Mouse (Mus musculus) thymus, postnatal 0 days (tissue): ENCODE data around the gene Rhbdf2. TPM values are rescaled to one million over a fixed set of nuclear protein-coding genes. Genes with fewer than 3 reads are reported as not detected.
A peak's percentile ranks its signal among the peaks of the same experiment; 100 is the strongest.

Experiments used
- DNase-seq: peaks from one replicate; pipeline ENCODE4 v3.0.0-alpha.2; 2015; ENCODE audit warnings: low spot score
- polyA plus RNA-seq: library from polyadenylated mRNA; unstranded; fragments of >200 nt; fragmentation: Nextera tagmentation; extraction: Ambion mirVana; gene quantifications from 2 replicates; pipeline ENCODE4 v1.2.1, GENCODE M21; 2015

The Rhbdf2 gene
- polyA plus RNA-seq, 1 experiment from 2014 or later = 8.8 TPM

GRCm38 (mm10) chr11:116589574-116589973 lies 37.2 kb downstream of the Rhbdf2 start:
- peak; percentile 60 for DNase-seq

DNA sequence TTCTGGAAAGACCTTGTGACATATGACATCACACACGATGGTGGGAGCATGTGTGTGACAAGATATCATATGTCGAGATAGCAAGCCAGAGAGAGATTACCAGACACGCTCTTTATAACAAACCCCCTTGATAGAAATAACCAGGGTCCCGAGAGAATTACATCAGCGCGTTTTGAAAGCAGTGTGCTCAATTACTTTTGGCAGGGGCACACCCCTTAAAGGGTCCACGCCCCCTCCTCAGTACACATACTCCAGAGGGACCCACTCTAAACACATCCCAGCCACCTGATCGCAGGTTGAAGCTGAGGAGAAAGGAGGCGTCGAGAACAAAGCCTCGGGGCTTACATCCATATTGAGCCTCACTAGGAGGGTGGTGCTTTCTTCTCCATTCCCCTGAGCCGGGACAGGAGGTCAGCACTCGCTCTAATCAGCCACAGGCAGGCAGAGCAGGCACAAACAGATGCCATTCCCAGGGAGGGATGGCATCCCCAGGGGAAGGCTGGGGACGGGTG lies 37.7 kb downstream of the Rhbdf2 start:
- no peak for DNase-seq

- peak; percentile 77 for DNase-seq
Measured at GRCm38 (mm10) chr11:116586801-116587631, 39.8 kb downstream of the Rhbdf2 start.

DNA sequence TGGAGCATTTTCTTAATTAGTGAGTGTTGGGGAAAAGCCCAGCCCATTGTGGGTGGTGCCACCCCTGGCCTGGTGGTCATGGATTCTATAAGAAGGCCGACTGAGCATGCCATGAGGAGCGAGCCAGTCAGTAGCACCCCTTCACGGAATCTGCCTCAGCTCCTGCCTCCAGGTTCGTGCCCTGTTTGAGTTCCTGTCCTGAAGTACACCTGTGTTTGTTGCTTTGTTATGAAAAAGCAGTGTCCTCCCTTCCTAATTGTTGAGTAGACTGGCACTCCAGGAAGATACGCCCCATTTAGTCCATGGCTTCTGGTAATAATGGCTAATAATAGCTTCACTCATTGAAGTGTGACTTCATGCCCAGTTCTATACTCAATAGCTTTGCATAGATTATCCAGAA lies 40.5 kb downstream of the Rhbdf2 start, which contains the start of gene Aanat:
Gene Aanat, plus strand, starts transcription at position 123 of the 400 bp plus-strand sequence.
- DNase-seq = no peak

DNA sequence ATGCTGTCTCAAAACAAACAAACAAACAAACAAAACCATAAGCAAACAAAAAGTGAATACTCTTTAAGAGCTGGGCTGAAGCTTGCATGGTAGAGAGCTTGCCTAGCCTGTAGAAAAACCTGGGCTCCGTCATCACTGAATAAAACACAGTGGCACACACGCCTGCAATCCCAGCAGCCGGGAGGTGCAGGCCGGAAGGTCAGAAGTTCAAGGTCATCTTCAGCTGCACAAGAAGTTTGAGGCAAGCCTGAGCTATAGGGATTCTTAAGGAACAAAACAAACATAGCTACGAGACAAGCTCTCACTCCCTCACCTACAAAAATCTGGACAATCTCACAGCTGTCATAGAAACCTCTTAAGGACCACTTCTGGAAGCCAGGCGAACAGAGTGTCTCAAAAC lies 41.1 kb downstream of the Rhbdf2 start:
- DNase-seq = no peak

DNA sequence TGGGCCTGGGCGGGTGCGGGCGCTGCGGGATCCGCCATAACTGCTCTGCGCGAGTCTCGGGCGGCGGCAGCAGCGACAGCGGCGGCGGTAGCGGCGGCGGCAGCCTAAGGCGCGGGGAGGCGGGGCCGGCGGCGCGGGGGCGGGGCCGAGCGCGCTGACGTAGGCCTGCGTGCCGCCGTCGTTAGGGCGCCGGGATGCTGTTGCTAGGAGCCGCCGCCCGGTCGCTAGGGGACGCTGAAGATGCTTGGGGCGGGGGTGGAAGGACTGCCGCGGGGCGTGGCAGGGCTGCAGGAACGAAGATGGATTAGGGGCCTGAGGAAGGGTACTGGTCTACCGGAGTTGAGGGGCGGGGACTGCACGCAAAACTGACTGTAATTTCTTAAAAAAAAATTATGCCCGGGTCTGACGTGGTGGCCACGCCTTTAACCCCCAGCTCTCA lies 45.4 kb downstream of the Rhbdf2 start, which contains the start of gene Ube2o:
Gene Ube2o, minus strand, starts transcription at position 72 of the 439 bp plus-strand sequence.
- DNase-seq = peak; percentile 91

DNA sequence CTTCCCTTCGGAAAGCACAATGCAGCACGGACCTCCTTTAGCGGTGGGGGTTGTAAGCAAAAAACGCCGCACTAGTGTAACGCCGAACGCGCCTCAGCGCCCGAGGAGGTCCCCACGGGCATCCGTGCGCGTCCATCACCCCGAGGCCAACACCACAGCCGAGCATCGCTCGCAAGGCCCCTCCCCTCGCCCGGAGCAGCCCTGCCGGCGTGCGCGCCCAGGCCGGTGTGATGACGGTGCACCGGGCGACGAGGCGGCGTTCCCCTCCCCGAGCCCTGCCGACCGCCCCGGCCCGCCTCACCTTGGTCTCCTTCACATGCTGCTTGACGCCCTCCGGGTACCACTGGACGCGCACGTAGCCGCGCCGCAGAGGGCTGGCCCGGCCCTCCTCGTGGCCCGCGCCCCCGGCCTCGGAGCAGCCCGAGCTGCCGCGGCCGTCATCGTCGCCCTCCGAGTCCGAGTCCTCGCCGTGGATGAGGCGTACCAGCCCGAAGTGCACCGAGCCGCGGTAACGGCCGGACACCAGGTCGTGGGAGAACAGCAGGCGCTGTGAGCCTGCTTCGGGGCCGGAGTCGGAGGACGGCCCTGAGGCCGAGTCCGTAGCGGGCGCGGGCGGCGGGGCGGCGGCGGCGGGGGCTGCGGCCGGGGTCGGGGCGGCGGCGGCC lies 46.0 kb downstream of the Rhbdf2 start:
- peak; percentile 43 for DNase-seq

DNA sequence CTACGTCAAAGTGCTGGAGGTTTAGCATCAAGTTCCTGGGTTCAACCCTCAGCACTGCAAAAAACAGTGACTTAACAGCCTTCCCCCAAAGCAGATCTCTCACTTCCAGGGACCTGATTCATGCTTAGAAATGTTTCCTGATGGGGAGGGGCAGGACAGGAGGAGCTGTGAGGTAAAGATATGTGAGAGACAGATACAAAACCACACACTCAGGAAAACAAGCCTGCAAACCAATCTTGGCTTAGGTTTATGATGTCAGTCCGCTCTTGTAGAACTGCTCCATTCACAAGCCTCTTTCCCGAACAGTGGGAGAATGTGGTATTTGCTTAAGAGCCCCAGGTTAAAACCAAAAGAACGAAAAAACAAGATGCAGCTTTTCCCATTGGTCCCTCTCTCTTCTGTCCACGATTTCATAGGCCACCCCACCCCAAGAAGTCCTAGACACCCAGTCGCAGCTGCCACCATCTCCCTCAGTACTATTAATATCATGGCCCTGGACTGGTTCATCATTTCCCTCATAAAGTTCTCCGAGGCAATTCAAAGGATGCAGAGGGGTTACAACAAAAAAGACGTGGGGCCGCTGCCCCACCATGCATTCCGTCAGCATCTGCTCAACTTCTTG lies 46.7 kb downstream of the Rhbdf2 start:
- DNase-seq = no peak

DNA sequence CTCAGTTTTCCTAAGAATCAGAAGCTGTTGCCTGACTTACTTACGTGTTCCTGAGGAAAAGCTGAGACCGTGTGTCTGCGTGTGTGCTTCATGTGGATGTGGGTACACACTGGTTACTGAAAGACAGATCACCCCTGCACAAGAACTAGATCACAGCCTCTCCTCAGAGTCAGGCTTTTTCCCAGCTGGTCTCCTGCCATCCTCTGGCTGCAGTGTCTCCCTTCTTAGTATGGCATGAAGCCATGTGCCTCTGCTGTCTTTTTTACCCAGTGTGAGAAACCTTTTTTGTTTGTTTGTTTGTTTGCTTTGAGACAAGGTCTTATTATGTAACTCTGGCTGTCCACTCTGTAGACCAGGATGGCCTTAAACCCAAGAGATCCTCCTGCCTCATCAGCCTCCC lies 47.5 kb downstream of the Rhbdf2 start:
- DNase-seq = no peak

DNA sequence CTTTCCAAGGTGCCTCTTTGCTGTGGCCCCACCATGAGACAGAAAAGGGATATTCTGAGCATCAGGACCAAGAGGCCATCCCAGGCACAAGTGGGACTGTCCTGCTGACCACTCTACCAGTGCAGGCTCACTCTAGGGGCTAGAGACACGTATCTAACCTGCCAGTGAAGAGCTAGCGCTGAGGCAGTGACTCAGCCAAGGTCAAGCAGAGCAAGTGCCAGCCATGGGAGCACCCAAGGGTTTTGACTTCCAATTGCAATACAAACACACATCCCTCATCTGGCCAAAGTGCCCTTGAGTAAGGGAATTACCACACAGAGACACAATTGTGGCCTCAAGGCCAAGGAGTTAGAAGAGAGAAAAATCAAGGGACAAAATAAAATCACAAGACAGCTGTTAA lies 51.4 kb downstream of the Rhbdf2 start:
- no peak for DNase-seq

DNA sequence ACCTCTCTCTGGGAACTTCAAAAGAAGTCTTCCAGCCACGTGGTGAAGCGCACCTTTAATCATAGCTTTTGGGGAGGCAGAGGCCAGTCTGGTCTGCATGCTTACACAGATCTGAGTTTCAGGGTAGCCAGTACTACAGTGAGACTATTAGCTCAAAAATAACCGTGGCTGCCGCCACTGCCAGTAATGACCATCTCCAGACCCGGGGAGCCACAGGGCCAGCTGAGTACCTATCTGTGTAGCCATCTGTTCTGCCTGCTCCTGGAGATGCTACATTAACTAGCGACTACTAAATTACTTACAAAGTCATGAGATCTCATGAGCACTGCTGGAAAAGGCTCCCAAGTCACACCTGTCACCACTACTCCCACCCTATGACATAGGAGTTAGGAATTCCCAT lies 51.8 kb downstream of the Rhbdf2 start:
- DNase-seq = no peak

DNA sequence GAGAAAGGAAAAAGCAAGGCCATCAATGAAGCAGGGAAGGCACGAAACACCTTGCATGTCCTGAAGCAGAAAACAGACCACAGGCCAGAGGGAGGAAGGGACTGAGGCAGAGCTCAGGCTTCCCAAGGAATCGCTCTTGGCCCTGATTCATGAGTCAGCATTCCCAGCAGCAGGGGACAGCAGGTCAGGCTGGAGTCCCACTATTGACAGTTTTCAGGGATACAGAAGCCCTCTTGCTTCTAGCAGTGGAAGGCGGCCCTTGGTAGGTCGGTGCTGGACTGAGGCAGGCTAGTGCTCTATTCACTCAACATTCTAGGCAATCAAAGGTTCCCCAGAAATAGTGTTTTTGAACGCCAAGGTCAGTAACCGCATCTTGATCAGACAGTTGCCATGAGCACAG lies 52.3 kb downstream of the Rhbdf2 start:
- no peak for DNase-seq

GRCm38 (mm10) chr11:116572756-116573543 lies 53.9 kb downstream of the Rhbdf2 start:
- DNase-seq = no peak

- no peak for DNase-seq
Measured at GRCm38 (mm10) chr11:116571767-116572679, 54.8 kb downstream of the Rhbdf2 start.

- DNase-seq = no peak
Measured at GRCm38 (mm10) chr11:116570821-116571220, 56.0 kb downstream of the Rhbdf2 start.

DNA sequence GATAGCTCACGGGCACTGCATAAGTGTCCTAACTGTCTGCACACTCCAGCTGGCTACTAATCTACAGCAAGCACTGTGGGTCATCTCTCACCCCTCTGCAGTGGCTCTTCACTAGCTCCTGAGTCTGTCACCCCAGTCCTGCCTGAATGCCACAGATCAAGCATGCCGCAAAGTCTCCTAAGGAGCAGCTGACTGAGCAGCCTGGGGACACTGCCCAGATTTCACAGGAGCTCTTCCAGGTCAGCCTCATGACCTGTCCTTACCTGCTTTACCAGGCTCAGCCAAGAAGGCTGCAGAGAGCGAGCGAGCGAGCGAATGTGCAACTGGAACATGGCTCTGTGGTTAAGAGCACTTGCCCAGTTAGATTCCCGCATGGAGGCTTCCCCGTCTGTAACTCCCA lies 59.3 kb downstream of the Rhbdf2 start:
- no peak for DNase-seq

GRCm38 (mm10) chr11:116565283-116566041 lies 61.4 kb downstream of the Rhbdf2 start:
- DNase-seq = no peak

DNA sequence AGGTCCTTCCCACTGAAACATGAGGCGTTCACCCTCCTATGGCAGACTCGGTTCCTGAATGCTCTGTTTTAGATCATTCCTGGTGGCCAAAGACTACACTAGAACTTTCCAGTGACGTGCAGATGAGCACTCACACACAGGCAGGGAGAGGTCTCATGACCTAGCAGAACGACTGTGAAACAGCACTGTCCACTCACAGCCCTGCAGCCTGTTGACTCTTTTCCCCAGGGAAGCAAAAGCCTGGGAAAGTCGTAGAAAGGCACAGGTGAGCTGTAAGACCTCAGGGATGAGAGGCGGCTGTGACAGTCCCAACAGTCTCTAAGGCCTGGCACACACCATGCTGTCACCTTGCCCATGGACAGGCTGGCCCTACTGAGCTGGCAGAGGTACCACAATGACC lies 70.5 kb downstream of the Rhbdf2 start:
- DNase-seq = no peak

GRCm38 (mm10) chr11:116555572-116555971 lies 71.2 kb downstream of the Rhbdf2 start:
- DNase-seq = no peak
